Mouse (Mus musculus) G1E (cell line): ENCODE measurements around the gene Smap1. TPM values are rescaled to one million over a fixed set of nuclear protein-coding genes. Genes with fewer than 3 reads are reported as not detected.

Experiments
- ATAC-seq: 2 replicates; pipeline ENCODE4 v1.8.0; 2016; ENCODE audit warnings: mild to moderate bottlenecking; ENCODE audit not compliant: insufficient number of reproducible peaks, poor library complexity, low FRiP score, severe bottlenecking; ENCODE audit errors: extremely low read depth
- DNase-seq: peaks from one replicate; pipeline ENCODE4 v3.0.0; 2012; ENCODE audit warnings: low spot score
- H3K27me3 ChIP-seq: 2 replicates; pipeline ENCODE4 v1.6.1; 2012; ENCODE audit warnings: mild to moderate bottlenecking, low read length, inconsistent platforms; ENCODE audit not compliant: insufficient read depth
- H3K36me3 ChIP-seq: replicated peaks from 2 replicates; pipeline ENCODE3; 2012; ENCODE audit warnings: mild to moderate bottlenecking, inconsistent platforms
- H3K4me1 ChIP-seq: 2 replicates; pipeline ENCODE4 v1.6.1; 2012; ENCODE audit warnings: low read depth, low read length, inconsistent platforms, mixed read lengths; ENCODE audit not compliant: insufficient read depth
- H3K4me3 ChIP-seq: 2 replicates; pipeline ENCODE4 v1.5.1; 2012; ENCODE audit warnings: low read depth, mild to moderate bottlenecking, inconsistent platforms, low read length, moderate library complexity, mixed read lengths
- H3K9me3 ChIP-seq: replicated peaks from 2 replicates; pipeline ENCODE4 v1.6.1; 2012; ENCODE audit warnings: inconsistent platforms
- CTCF ChIP-seq: IDR thresholded peaks from 2 replicates; pipeline ENCODE4 v1.5.1; 2012; ENCODE audit warnings: low read depth, low read length, inconsistent platforms, mixed read lengths
- GATA1 ChIP-seq: IDR thresholded peaks from 2 replicates; pipeline ENCODE4 v1.6.1; 2012; ENCODE audit warnings: borderline replicate concordance, low read length, inconsistent platforms, mixed read lengths
- GATA2 ChIP-seq: IDR thresholded peaks from 2 replicates; pipeline ENCODE4 v1.6.1; 2012; ENCODE audit warnings: low read depth, low read length, inconsistent platforms, borderline replicate concordance
- POLR2AphosphoS5 ChIP-seq: IDR thresholded peaks from 2 replicates; pipeline ENCODE4 v1.6.1; 2012; ENCODE audit warnings: low read depth, low read length, inconsistent platforms; ENCODE audit not compliant: insufficient replicate concordance
- TAL1 ChIP-seq: conservative IDR thresholded peaks from 2 replicates; pipeline ENCODE4 v1.6.1; 2012; ENCODE audit warnings: low read depth, low read length, inconsistent platforms, mixed read lengths
- polyA plus RNA-seq: library from polyadenylated mRNA; stranded (reverse); fragments of >175 nt; gene quantifications from 2 replicates; pipeline ENCODE4 v1.2.3, GENCODE M21; 2012
- total RNA-seq, 2 experiments: library from RNA; stranded (forward) in 1 of 2; stranded (reverse) in 1 of 2; fragments of 200-1000 nt in 1 of 2; fragments of >200 nt in 1 of 2; fragmentation: Nextera tagmentation in 1 of 2; gene quantifications; 2 replicates each; pipeline ENCODE4 v1.2.3; 2014 to 2017

Smap1 gene
- total and polyA plus RNA-seq, 3 experiments: 34.7 to 382 (median 98.0) TPM

DNA sequence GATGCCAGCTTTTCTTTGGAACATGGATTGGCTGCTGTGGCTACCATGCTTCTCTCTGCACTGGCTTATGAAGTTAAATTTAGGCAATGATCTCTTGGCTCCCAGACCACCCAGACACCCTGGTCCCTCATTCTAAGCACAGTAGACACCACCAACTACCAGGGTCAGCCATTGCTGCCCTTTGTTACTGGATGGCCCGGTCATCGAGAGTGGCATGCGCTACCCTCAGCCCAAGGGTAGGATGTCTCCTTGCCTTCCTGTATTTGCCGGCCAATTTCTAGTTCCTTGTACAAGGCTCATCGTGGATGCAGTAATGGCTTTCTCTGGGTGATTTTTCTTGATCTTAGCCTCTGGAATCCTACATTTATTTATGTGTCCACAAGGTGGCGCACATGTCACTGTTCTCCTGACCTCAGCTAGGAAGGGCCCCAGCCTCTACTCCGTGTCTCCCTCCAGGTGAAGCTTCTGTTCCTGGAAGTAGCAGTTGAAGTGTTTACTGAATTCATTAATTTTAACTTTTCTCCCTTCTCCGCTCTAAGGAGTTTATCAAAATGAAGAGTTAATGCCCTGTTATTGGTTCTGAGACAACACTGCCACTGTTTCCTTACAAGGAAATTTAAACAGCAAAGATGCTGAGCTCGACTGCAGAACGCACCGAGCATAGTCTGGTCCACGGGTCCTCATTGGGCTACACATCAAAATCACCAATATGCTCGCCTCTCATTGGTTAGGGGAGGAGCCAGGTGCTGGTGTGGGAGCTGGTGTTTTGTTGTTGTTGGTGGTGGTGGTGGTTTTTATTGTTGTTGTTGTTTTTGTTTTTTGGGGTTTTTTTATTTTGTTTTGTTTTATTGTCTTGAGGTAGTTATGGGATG is 95.0 kb downstream of the Smap1 start:
- H3K4me3 ChIP-seq: no peak overlapping the region
- H3K36me3 ChIP-seq: no peaks in the 10 kb centered on the region
- DNase-seq (peak; percentile 81), ATAC-seq (peak; percentile 81)
- no peaks in the 10 kb centered on the region for H3K9me3 ChIP-seq
- peaks cover 7% of the 10 kb centered on the region; the same call in 1 of the 2 replicates for H3K27me3 ChIP-seq
- peak; percentile 58 for TF ChIP-seq CTCF
- TF ChIP-seq TAL1: no peak
- peaks cover 22% of the 10 kb centered on the region for H3K4me1 ChIP-seq

GRCm38 (mm10) chr1:23821615-23822014 is 100.5 kb downstream of the Smap1 start:
- Histone ChIP-seq H3K4me1 (peaks cover 4% of the 10 kb centered on the region; the same call in 1 of the 2 replicates), H3K27me3 (peaks cover 14% of the 10 kb centered on the region; the same call in 1 of the 2 replicates), H3K4me3 (no peak overlapping the region), H3K36me3 (no peaks in the 10 kb centered on the region), H3K9me3 (no peaks in the 10 kb centered on the region)
- DNase-seq (no peak), ATAC-seq (no peak)
- TF ChIP-seq GATA2 (no peak), POLR2AphosphoS5 (no peak), TAL1 (no peak), CTCF (no peak), GATA1 (no peak)

- ATAC-seq (no peak), DNase-seq (no peak)
- H3K27me3 ChIP-seq: no peaks in the 10 kb centered on the region; the same call in none of the 2 replicates
- no peaks in the 10 kb centered on the region for H3K4me1 ChIP-seq
- H3K36me3 ChIP-seq: no peaks in the 10 kb centered on the region
- TF ChIP-seq CTCF (no peak), GATA2 (no peak), TAL1 (no peak), GATA1 (no peak), POLR2AphosphoS5 (no peak)
- no peak overlapping the region for H3K4me3 ChIP-seq
- no peaks in the 10 kb centered on the region for H3K9me3 ChIP-seq
These were observed 123.8 kb downstream of the Smap1 start for GRCm38 (mm10) chr1:23798306-23798705.

Other genes with a start within 250 kb of the Smap1 start
- gene B3gat2, start 160.6 kb downstream of the Smap1 start, total RNA-seq (2014; fragmentation: Nextera tagmentation): not detected in 2 replicates
- 0.22 and 0.46 TPM in 2 replicates for gene B3gat2, start 160.6 kb downstream of the Smap1 start, total RNA-seq (2017)
- gene B3gat2, start 160.6 kb downstream of the Smap1 start, polyA plus RNA-seq: 0.01 and 0.02 TPM in 2 replicates
- 21.3 and 44.1 TPM in 2 replicates for gene Sdhaf4, start 83.3 kb upstream of the Smap1 start, total RNA-seq (2014; fragmentation: Nextera tagmentation)
- 45.7 and 50.3 TPM in 2 replicates for gene Sdhaf4, start 83.3 kb upstream of the Smap1 start, total RNA-seq (2017)
- 1.1 and 1.2 TPM in 2 replicates for gene Sdhaf4, start 83.3 kb upstream of the Smap1 start, polyA plus RNA-seq
- not detected in 2 replicates for gene Fam135a, start 178.0 kb upstream of the Smap1 start, total RNA-seq (2014; fragmentation: Nextera tagmentation)
- gene Fam135a, start 178.0 kb upstream of the Smap1 start, total RNA-seq (2017): 0.06 and 0.16 TPM in 2 replicates
- not detected in 2 replicates for gene Fam135a, start 178.0 kb upstream of the Smap1 start, polyA plus RNA-seq